Comparison of ENCODE assay signal across 16 mouse cellular contexts in genomic region chr7:113693526-113693925, GRCm38 (mm10).
"Had no signal": no experiment of that assay in that cellular context is flagged by ENCODE, and none has a peak within 500 bp of the region (broad histone marks: within the 10 kb centered on the region; RNA-seq: fewer than 3 reads in every experiment).

No protein-coding gene starts in this region.

- H3K4me3 ChIP-seq: limb, embryonic 12.5 days; liver, embryonic 13.5 days; lung, embryonic 15.5 days; neural tube, embryonic 13.5 days; stomach, embryonic 15.5 days had no signal

- DNase-seq: kidney, postnatal 36 days; layer of hippocampus, adult 9-11 months; layer of hippocampus, postnatal 36 days; liver; liver, embryonic 13.5 days; liver, postnatal 0 days; lung, postnatal 14 days; right cerebral cortex, postnatal 14 days; thymus, adult 2 months; thymus, postnatal 25 days had no signal

- H3K36me3 ChIP-seq: limb, embryonic 12.5 days; liver, embryonic 13.5 days; lung, embryonic 15.5 days; neural tube, embryonic 13.5 days; stomach, embryonic 15.5 days had no signal

- H3K9me3 ChIP-seq: limb, embryonic 12.5 days; liver, embryonic 13.5 days; lung, embryonic 15.5 days; neural tube, embryonic 13.5 days; stomach, embryonic 15.5 days had no signal

- H3K9ac ChIP-seq: limb, embryonic 12.5 days; liver, embryonic 13.5 days; liver, postnatal 0 days; lung, embryonic 15.5 days; neural tube, embryonic 13.5 days; stomach, embryonic 15.5 days had no signal

- H3K4me2 ChIP-seq: limb, embryonic 12.5 days; liver, embryonic 13.5 days; lung, embryonic 15.5 days; neural tube, embryonic 13.5 days; stomach, embryonic 15.5 days had no signal

- H3K27me3 ChIP-seq: limb, embryonic 12.5 days; liver, embryonic 13.5 days; lung, embryonic 15.5 days; neural tube, embryonic 13.5 days; stomach, embryonic 15.5 days had no signal

- ATAC-seq: liver, postnatal 0 days; midbrain, embryonic 16.5 days had no signal

- H3K4me1 ChIP-seq: liver, embryonic 13.5 days; stomach, embryonic 15.5 days had no signal

- H3K27ac ChIP-seq: kidney, postnatal 0 days; limb, embryonic 12.5 days; liver, embryonic 13.5 days; lung, embryonic 15.5 days; neural tube, embryonic 13.5 days; stomach, embryonic 15.5 days had no signal
